Mouse (Mus musculus) brain, adult 2 months (tissue): ENCODE data around the gene Prr12.
"Not testable (repeated sequence)": the region's sequence is repeated elsewhere in the genome, so short reads cannot be mapped to it uniquely, and the experiment has no call there.

Experiments used
- DNase-seq: peaks from one replicate; pipeline ENCODE4 v3.0.0; 2011; ENCODE audit warnings: low read depth, low spot score

Prr12 gene

DNA sequence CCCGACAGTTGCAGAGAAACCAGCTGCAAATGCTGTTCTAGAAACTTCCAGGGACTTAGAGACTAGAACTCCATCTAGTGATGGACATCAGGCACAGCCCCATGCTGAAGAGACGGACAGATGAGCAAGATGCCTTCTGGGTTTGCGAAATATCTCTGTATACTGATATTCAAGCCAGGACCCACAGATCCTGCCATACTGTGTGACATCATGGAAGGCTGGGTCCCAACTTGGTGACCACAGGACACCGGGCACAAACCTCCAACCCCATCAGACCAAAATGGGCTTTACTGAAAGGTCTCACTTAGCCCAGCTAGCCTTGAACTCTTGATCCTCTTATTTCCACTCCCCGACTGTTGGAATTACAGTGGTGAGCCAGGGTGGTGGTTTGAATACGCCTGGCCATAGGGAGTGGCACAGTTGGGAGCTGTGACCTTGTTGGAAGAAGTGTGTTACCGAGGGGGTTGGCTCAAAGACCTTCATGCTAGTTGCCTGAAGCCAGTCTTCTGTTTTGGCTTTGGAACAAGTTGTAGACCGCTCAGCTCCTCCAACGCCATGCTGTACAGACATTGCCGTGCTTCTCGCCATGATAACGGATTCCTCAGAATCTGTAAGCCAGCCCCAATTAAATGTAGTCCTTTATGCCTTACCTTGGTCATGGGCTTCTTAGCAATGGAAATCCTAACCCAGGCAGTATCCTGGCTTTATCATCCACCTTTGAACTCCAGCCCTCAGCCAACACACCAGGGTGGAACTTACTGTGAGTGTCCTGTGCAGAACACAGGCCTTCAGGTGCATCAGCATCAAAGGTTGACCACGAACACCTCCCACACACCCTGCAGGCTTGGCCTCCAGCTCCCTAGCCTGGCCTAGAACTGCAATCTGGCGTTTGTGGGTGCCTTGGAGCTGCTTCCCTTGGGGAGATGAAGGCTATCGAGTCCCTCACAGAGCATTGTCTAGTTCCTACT, 28.1 kb downstream of the Prr12 start:
- DNase-seq = no peak

DNA sequence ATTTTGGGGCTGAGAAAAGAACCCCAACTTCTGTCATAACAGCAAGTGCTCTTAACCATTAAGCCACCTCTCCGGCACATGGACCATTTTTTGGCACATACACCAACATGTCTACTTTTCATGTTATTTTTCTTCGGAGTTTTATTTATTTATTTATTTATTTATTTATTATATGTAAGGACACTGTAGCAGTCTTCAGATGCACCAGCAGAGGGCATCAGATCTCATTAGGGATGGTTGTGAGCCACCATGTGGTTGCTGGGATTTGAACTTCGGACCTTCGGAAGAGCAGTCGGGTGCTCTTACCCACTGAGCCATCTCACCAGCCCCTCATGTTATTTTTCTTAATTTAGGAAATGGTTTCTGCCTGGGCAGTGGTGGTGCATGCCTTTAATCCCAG, 29.0 kb downstream of the Prr12 start:
- DNase-seq = not testable (repeated sequence)

DNA sequence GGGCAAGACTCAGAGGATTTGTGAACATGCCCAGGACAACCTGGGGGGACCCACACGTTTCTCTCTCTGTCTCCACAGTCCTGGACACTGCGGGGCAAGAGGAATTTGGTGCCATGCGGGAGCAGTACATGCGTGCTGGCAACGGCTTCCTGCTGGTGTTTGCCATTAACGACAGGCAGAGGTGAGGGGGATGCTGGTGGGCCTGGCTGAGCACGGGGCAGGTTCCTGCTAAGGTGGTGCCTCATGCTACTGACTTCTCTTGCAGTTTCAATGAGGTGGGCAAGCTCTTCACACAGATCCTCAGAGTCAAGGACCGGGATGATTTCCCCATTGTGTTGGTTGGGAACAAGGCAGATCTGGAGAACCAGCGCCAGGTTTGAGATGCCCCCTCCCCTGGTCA, 32.5 kb downstream of the Prr12 start:
- no peak for DNase-seq

DNA sequence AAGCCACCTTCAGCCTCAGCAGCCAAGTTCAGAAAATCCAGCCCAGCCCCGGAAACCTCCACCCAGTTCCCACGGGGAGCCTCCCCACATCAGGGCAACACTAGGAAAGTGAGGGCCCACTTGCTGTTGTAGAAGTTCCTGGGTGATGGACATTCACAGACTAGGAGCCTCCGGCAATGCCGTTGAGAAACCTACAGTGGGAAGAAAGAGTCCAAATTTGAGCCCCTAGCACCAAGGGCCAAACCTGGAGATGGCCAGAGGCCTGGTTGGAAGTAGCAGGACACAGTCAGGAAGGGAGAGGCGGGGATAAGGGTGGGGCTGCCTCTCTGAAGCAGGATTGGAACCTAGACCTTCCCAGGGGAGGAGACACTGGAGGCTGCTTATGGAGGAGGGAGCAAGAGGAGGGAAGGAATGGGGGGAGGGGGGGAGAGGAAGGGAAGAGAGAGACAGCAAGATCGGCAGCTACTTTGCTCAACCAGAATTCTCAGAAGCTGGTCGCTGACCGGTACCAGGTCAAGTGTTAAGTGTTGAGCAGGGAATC, 33.6 kb downstream of the Prr12 start:
- peak; percentile 77 for DNase-seq

DNA sequence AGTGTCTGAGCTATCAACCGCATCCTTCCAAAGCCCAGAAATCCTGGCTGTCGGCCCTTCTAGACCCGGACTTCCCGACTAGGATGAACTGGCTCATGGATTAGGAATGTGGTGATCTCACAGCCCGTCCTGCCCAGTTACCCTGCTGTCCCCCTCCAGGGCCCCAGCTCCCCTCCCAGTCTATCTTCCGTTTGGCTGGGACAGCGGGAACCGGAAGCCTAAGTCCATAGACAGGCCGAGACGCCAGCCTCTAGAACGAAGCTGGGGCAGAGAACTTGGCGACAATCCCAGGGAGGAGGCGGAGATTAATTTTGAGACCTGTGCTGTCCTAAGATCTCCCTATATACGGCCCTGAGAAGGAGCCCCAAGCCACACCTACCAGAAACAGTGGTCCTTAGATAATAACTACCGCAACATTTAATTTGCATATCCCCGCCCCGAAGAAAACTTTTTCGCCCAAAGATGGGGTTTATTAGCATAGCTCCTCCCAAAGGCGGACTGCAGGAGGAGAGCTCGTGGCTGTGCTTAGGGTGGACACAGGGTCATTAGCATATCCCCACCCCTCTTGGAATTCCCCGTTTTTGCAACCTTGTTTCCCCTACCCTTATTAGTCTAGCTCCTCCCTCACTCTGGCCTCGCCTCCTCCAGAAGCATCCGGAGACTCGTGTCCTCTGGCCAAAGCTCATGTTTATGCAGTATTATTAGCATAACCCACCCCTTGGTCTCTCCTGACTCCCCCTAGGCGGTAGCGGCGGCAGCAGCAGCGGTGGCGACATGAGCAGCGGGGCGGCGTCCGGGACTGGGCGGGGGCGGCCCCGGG, 35.2 kb downstream of the Prr12 start, which contains the start of gene Rras:
TSS of gene Rras (plus strand) at position 720 of the 820 bp plus-strand sequence.
- DNase-seq = peak; percentile 98

DNA sequence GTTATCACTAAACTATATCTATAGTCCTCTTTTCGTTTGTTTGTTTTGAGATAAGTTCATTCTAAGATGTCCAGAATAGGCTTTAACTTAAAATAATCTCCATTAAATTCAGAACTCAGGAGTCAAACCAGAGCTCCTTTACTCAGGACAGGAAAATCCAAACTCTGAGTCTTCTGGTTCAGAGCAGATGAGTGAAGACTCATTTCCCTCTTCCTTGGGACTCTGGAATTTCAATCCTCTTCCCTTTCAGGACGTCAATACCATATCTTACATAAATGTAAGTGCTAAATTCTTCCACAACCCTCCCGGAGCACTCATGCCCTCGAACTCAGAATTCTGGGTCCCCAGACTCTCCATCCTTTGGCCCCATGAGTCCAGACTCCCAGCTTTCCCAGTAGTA, 35.9 kb downstream of the Prr12 start:
- DNase-seq = no peak

DNA sequence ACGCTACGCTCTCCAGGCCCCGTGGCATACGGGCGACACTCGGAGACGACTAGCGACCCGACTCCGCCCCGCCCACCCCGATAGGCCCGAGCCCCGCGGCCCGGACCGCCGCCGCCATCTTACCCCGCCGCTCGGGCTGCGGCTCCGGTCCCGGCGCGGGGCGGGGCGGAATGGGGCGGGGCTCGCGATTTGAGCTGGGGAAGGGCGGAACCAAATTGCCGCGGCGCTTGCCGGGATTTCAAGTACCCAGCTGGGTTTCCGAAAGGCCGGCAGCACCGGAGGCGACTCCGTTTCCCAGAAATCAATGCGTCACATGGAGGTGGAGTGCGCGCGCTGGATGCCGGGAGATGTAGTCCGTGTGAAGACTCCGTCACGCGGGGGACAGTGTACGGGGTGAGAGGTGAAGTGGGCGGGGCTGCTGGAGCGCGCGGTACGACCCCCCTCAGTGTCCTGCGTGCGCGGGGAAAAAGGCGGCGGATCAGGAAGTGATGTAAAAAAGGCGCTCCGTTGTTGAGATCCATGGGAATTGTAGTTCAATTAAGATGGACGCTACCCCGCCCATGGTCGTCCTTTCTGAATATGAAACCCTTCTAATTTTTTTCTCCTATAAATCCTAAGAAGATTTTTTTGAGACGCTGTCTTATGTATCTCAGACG, 36.6 kb downstream of the Prr12 start, which contains the start of gene Scaf1:
TSS of gene Scaf1 (minus strand) at position 407 of the 656 bp plus-strand sequence.
- DNase-seq = peak; percentile 100

DNA sequence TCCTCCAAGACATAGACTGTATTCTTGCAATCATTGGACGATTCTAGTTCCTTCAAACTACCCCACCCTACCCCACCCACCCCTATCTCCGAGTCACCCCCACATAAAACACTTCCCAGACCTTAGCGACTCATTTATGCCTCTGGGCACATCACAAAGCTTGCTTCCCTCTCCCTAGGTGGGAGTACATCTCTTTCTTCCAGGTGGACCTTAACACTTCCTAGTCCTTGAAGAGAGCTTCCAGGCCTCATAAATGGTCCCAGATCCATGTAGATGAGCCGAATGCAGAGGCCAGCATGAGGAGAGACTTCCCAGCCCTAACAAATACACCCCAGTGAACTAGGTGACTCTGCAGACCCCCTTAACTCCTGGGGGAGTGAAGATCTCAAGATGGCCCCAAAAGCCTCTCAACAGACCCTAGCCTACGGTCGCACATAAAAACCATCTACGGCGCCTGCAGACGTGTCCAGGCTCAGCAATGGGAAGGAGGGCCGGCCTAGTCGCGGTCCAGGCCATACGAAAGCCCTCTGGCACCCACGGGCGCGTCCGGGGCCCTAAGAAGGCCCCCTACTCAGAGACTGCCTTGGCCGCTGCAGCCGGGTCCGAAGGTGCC, 37.2 kb downstream of the Prr12 start:
- no peak for DNase-seq

DNA sequence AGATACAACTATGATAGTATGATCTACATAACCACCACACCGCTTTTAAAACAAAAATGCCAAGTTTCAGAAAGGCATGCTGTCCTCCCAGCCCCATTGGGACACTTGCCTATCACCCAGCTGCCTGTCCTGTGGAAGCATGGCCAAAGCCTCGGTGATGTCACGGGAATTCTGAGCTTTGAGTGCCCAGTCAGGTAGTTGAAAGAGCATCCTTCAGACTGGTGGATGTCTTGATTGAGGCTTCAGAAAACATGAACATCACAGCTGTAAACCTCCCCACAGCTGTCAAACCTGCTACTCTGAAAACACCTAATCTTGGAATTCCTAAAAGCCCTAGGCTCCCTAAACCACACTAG, 38.6 kb downstream of the Prr12 start:
- no peak for DNase-seq

DNA sequence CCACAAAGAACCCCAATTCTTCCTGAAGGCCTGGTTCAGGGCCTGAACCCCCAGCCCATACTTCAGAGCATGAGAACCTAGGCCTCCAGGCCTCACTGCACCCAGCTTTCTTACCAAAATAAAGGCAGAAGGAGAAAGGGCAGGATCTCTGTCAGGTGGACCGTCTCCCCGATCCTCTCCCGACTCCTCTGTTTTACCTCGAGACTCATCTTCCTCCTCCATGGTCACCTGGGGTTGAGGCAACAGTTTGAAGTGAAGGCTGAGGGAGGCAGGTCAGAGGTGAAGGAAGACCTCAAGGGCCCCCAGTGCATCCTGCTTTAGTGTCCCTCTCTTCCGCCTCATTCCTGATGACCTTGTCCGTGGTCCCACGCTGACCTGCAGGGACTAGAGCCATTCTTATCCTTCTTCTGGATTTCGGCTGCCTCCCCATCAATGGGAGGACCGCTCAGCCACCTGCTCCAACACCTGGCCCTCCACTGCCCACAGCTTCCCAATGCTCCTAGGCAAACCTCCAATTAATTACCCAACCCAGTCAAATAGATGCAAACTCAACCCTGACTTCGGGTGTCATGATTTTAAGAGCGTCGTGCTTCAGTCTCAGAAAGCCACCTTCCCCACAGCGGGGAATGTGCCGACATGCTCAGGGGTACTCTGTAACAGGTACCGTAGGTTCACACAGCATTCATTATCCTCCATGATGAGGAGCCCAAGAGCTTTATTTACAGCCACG, 39.1 kb downstream of the Prr12 start:
- DNase-seq = no peak

DNA sequence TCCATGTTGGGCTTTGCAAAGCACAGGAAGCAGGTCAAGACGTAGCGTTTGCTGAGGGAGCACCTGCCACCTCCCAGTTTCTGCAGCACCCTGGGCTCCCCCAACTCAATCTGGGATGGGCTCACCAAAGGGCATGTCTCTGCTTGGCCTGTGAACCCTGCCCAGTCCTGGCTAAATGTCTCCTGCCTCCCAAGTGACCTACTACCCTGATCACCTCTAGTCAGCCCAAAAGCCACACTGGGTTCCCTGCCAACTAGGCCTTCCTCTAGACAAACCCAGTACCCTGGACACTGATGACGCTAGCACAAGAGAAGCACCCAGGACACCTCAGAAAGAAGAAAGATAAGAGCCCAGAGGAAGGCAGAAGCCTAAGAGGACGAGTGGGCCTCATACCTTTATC, 39.9 kb downstream of the Prr12 start:
- DNase-seq = no peak

DNA sequence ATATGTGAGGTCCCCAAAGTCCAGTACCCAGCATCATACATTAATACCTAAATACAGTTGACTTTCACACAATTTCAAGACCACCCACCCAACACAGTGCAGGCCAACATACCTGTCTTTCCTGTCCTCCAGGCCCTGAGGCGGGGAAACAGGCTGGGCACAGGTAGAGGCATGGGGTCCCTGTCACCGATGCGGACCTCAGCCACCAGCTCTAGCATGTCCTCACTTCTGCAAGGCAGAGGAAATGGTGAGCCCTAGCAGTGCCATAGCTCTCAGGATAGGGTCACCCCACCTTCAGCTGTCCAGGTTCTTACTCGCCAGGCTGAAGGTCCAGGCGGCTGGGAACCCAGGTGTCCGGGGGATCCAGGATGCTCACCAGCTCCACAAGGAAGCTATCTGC, 40.7 kb downstream of the Prr12 start:
- DNase-seq = no peak

DNA sequence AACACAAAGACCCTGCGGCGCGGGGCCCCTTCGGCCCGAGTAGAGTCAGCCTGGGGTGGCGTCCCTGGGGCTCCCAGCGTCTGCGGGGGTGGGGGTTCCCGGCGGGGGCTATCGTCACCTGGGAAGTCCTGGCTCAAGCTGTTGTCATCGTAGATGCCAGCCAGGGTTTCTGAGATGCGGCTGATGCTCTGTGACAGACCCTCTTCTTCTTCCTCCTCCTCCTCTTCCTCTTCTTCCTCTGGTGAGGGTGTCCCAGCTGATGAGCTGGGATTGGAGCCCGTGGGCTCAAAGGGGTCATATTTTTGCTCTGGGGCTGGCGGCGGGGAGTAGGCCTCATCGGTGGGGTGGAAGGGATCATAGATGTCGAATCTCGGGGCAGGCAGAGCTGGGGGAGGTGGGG, 44.3 kb downstream of the Prr12 start:
- DNase-seq = no peak

DNA sequence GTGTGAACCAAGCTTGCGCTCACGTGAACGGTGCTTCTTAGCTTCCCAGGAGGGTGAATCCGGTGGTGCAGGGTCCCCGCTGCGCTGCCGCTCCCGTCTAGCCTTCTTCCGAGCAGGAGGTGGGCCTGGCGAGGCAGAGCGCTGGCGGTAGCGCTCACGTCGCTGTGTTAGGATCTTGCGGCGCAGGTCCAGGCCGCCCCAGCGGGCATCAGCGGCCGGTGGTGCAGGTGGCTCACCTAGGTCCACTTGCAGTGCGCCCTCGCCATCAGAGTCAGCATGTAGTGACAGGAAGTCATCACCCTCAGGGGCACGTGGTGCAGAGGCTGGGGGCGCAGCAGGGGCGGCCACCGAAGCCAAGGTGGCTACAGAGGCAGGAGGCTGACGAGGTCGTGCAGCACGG, 44.8 kb downstream of the Prr12 start:
- DNase-seq = no peak

DNA sequence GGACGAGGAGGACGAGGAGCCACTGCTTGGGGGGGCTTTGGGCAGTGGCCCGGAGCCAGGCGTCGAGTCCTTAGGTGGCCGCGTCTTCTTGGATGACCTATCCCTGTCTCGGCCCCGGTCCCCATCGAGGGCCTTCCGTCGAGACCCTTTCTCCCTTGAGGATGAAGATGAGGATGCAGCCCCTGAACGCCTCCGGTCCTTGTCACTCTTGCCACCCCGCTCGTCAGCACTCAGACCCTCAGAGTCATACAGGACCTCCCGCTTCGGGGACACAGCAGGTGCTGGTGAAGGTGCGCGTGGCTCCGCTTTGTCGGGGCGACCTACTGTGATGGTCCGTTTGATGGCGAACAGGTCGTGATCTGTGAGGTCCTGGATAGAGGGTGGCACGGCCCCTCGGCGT, 45.5 kb downstream of the Prr12 start:
- no peak for DNase-seq

DNA sequence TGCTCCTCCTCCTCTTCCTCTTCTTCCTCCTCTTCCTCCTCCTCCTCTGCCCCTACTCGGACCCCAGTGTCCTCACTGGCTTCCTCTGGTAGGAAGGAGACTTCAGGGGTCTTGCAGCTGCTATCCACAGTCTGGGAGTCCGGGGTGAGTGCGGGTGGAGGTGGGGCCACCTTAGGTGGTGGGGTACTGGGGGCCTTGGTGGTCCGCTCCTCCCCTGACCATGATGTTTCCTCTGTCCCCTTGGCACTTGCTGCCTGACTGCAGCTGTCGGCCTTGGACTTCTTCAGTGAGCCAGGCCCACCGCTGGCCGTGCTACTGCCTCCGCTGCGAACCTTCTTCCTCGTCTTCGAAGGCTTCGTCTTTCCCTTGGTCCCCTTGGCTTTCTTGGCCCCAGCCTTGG, 46.2 kb downstream of the Prr12 start:
- no peak for DNase-seq

DNA sequence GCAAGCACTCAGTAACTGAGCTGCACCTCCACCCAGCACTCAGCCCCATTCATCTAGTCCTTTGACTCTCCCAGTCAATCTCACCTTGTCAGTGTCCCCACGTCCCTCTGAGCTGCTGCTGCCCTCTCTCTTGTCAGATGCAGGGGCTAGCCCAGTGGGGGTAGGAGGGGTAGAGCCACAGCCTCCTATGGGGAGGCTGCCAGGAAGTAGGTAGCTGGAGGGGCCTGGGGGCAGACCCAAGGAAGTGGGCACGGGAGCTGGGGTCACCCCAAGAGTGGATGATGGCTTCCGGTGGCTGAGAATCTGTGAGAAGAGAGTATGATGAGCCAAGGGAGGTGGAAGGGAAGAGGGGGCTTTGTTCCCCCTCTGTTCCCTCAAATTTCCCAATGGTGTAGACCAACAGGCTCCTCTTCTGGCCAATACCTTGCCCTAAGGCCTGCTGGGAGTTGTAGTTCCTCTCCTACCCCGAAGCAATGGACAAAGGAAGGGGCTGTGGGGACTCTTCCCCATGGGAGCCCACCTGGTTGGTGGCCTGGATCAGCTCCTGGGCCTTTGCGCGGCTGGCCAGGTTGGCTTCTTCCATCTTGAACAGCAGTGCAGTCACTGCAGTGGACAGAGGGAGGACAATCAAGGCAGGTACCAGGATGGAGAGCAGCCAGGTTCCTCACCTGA, 47.2 kb downstream of the Prr12 start:
- no peak for DNase-seq

DNA sequence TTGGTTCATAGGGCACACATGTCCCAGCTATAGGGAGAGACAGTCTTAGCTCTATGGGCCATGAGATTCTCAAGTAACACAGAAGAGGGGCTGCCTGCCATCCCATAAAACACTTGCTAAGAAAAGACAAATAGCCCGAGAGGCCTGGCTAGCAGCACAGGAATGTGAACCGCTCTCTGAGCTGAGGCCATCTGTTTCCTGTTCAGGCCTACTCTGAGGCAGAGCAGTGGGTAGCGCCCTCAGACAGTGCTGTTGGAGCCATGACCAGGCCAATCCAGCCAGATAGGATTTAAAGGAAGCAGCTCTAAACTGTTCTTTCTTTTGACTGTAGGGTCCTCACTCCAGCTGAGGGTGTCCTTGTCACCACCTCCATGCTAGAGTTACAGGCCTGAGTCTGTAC, 48.1 kb downstream of the Prr12 start:
- DNase-seq = no peak

DNA sequence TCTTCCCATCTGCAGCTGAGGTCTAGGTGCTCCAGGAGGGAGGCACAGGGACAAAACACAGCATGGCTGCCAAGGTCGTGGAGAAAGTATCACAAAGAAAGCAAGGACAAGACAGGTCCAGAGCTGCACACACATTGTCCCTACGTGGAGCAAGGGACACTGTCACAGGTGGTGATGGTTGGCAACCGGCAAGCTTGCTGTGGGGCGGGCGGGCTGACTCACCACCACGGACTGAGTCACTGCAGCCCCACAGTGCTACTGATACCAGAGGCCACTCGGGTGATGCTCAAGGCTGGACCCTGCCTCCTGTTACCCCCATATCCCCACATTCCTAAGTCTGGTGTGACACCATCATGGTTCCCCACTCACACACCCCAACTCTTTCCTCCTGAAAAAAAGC, 50.2 kb downstream of the Prr12 start:
- DNase-seq = peak; percentile 71

DNA sequence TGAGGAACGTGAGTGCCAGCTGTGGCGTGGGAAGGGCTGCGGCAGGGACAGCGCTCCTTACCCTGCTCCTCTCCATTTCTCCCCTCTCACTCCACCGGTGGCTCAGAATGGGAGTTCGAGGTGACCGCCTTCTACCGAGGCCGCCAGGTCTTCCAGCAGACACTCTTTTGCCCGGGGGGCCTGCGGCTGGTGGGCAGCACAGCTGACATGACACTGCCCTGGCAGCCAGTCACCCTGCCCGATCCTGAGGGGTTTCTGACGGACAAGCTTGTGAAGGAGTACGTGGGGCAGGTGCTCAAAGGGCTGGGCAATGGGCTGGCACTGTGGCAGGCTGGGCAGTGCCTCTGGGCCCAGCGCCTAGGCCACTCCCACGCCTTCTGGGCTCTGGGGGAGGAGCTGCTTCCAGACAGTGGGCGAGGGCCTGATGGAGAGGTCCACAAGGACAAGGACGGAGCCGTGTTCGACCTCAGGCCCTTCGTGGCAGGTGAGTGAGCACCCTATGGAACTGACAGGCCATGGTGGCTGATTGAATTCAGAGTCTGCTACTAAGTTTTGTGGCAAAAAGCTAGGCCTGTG, 52.1 kb downstream of the Prr12 start:
- DNase-seq = no peak
